Mouse (Mus musculus) heart, embryonic 16.5 days (tissue): ENCODE measurements around the gene Galk2. TPM values are rescaled to one million over a fixed set of nuclear protein-coding genes. Genes with fewer than 3 reads are reported as not detected.

ENCODE experiments used
- ATAC-seq: fragments of 200-750 bp; cut with Nextera tagmentation; replicated peaks from 2 replicates; pipeline ENCODE4 v1.8.0; 2017; ENCODE audit warnings: moderate number of reproducible peaks; ENCODE audit not compliant: insufficient read depth, low FRiP score; ENCODE audit errors: extremely low read depth
- H3K27ac ChIP-seq: fragments of 300-500 bp; sonication (generic); 2 replicates; pipeline ENCODE4 v1.5.1; 2014; ENCODE audit warnings: mild to moderate bottlenecking, low read length, control low read depth, moderate library complexity
- H3K27me3 ChIP-seq: fragments of 300-500 bp; sonication (generic); 2 replicates; pipeline ENCODE4 v1.6.1; 2014; ENCODE audit warnings: low read length, mixed read lengths; ENCODE audit not compliant: control insufficient read depth, insufficient read depth
- H3K36me3 ChIP-seq: fragments of 300-500 bp; sonication (generic); 2 replicates; pipeline ENCODE4 v1.6.1; 2014; ENCODE audit not compliant: control insufficient read depth, insufficient read depth
- H3K4me1 ChIP-seq: fragments of 300-500 bp; sonication (generic); 2 replicates; pipeline ENCODE4 v1.6.1; 2014; ENCODE audit warnings: low read length, mixed read lengths; ENCODE audit not compliant: control insufficient read depth, insufficient read depth
- H3K4me2 ChIP-seq: fragments of 300-500 bp; sonication (generic); 2 replicates; pipeline ENCODE4 v1.6.1; 2014; ENCODE audit warnings: low read depth, mild to moderate bottlenecking, control low read depth, low read length
- H3K4me3 ChIP-seq: fragments of 300-500 bp; sonication (generic); 2 replicates; pipeline ENCODE4 v1.5.1; 2014; ENCODE audit warnings: mild to moderate bottlenecking, control low read depth, low read length
- H3K9ac ChIP-seq: fragments of 300-500 bp; sonication (generic); 2 replicates; pipeline ENCODE4 v1.6.1; 2014; ENCODE audit warnings: low read length, control low read depth
- H3K9me3 ChIP-seq: fragments of 300-500 bp; sonication (generic); replicated peaks from 2 replicates; pipeline ENCODE4 v1.6.1; 2016; ENCODE audit warnings: low read length; ENCODE audit not compliant: control insufficient read depth
- WGBS: fragments of 180-500 bp; shearing (Covaris S2); extraction: QIAGEN DNeasy Blood & Tissue Kit; methylation state at CpG from one replicate; pipeline ENCODE4 v1.1.7; 2014; 5-methylcytosine and 5-hydroxymethylcytosine counted together
- polyA plus RNA-seq: library from polyadenylated mRNA; unstranded; fragments of >200 nt; fragmentation: Nextera tagmentation; extraction: Ambion mirVana; gene quantifications from 2 replicates; pipeline ENCODE4 v1.2.1, GENCODE M21; 2015

Gene Galk2
- polyA plus RNA-seq, 1 experiment from 2014 or later, result 32.4 TPM

DNA sequence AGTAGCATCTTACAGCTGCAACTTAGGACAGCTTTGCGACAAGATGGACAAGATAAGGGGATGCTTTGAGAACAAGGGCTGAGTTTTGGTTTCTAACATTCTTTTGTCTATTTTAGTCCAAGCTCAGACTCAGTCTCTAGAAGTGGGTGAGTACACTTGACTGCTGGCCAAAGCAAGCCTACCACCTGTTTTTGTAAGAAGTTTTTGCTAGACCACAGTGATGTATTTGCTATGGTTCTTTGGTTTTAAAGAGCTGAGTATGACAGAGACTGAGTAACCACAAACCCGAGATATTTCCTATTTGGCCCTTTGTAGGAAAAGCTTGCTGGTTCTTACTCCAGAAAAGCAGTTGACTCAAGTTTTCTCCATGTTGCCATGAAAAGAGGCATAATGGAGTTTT is 89.3 kb downstream of the Galk2 start:
- Histone ChIP-seq H3K4me1 (no peaks in the 10 kb centered on the region), H3K4me2 (no peak overlapping the region), H3K4me3 (no peak overlapping the region), H3K27ac (no peak overlapping the region), H3K9me3 (no peaks in the 10 kb centered on the region), H3K36me3 (peaks cover 11% of the 10 kb centered on the region), H3K9ac (no peak overlapping the region), H3K27me3 (no peaks in the 10 kb centered on the region)
- WGBS, result 77% methylated on average over 2 of the region's 2 CpGs
- ATAC-seq, result no peak

DNA sequence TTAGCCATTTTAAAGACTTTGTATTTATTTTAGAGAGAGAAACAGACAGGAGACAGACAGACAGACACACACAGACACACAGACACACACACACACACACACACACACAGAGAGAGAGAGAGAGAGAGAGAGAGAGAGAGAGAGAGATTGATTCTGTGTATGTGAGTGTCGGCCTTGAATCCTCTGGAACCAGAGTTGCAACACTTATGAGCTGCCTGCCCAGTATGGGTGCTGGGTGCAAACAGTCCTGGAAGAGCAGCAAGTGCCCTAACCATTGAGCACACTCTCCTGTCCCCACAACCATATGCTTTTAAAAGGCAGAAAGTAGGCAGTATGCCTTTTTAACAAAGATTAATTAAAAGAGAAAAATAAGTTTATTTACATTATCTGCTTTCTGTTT is 109.9 kb downstream of the Galk2 start:
- H3K4me2 ChIP-seq, result no peak overlapping the region
- H3K9me3 ChIP-seq, result no peaks in the 10 kb centered on the region
- no peak for ATAC-seq
- H3K27ac ChIP-seq, result no peak overlapping the region
- no peak overlapping the region for H3K4me3 ChIP-seq
- H3K36me3 ChIP-seq, result no peaks in the 10 kb centered on the region
- no peak overlapping the region for H3K9ac ChIP-seq
- no peaks in the 10 kb centered on the region for H3K4me1 ChIP-seq
- H3K27me3 ChIP-seq, result no peaks in the 10 kb centered on the region
- 78% methylated on average over 1 of the region's 1 CpGs for WGBS

DNA sequence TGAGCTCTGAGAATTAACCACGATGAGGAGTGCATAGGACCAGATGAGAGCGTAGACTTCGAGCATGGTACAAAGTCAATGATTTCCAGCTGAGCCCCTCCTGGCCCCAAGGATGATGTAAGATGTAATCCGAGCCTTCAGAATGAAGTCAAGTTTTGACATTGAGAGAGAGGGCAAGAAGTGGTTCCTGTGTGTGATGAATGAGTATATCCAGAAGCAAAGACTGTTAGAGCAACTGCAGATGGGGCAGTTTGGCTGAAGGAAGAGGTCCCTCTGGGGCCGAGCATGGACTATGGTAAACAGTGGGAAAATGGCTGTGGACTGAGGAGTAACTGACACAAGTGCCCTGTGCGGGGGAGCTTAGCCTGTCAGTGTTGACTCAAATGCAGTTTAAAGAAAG is 114.3 kb downstream of the Galk2 start:
- Histone ChIP-seq H3K9me3 (no peaks in the 10 kb centered on the region), H3K27ac (no peak overlapping the region), H3K4me3 (no peak overlapping the region), H3K4me2 (no peak overlapping the region), H3K27me3 (no peaks in the 10 kb centered on the region), H3K36me3 (no peaks in the 10 kb centered on the region; the same call in 1 of the 2 replicates), H3K9ac (no peak overlapping the region), H3K4me1 (no peaks in the 10 kb centered on the region)
- ATAC-seq, result no peak
- WGBS, result 54% methylated on average over 6 of the region's 6 CpGs

DNA sequence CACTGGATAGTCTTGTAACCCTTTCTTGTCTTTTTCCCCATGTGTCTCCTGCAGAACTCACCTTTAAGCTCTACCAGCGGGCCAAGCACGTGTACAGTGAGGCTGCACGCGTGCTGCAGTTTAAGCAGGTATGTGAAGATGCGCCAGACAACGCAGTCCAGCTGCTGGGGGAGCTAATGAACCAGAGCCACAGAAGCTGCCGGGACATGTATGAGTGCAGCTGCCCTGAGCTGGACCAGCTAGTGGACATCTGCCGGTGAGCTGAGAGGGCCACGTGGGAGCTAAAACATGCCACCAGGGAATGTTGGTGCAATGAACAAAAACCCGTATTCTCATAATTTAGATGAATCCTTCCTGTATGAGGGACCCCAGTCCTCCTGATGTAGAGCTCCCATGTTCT is 116.3 kb downstream of the Galk2 start:
- Histone ChIP-seq H3K27ac (no peak overlapping the region), H3K9ac (no peak overlapping the region), H3K36me3 (no peaks in the 10 kb centered on the region; the same call in 1 of the 2 replicates), H3K4me1 (no peaks in the 10 kb centered on the region), H3K4me3 (no peak overlapping the region), H3K9me3 (no peaks in the 10 kb centered on the region), H3K27me3 (no peaks in the 10 kb centered on the region), H3K4me2 (no peak overlapping the region)
- no peak for ATAC-seq
- WGBS, result 92% methylated on average over 10 of the region's 10 CpGs

DNA sequence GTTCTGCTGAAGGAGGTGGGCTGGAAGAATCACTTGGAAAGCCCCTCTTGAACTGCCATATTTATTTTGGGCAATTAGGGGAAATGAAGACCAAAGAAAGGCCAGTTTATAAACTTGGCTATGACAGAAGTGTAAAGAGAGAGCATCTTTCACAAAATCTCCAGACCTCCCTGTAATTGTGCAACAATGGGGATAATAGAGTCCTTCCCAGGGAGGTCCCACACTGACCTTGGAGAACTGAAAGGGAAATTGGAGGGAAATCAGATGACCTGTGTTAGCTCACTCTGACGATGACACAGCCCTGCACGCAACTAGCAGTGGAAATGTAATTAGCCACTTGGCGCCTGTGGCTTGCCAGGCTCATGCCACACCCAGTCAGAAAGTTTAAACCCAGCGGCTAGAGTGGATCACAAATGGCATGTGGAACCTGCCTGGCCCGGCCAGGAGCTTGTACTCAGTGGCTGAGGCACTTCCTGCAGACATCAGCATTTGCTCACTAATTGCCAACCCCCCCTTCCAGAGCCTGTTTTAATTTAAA is 117.0 kb downstream of the Galk2 start:
- ATAC-seq, result no peak
- no peaks in the 10 kb centered on the region for H3K9me3 ChIP-seq
- WGBS, result 45% methylated on average over 5 of the region's 5 CpGs

DNA sequence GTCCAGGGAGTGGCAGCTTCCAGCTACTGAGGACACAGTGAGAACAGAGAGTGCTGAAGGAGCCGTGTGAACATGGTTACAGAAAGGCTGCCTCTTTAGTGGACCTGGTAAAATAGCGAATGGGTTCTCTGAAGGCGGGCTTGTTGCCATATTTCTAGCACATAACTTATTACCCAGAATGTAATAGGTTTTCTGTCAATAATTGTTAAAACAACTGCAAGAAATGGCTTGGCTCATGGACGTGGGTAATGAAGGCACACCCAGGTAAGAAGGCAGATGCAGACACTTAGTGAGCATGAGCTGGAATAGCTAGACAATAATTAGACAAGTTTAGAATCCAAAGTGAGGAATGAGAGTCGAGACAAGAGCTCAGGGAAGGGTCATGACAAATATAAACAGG is 143.4 kb downstream of the Galk2 start:
- Histone ChIP-seq H3K9me3 (no peaks in the 10 kb centered on the region), H3K4me3 (no peak overlapping the region), H3K27ac (no peak overlapping the region), H3K9ac (no peak overlapping the region), H3K36me3 (no peaks in the 10 kb centered on the region), H3K4me2 (no peak overlapping the region), H3K27me3 (no peaks in the 10 kb centered on the region), H3K4me1 (no peaks in the 10 kb centered on the region)
- no peak for ATAC-seq
- 74% methylated on average over 5 of the region's 5 CpGs for WGBS

More for the DNA sequence above, 117.0 kb downstream of the Galk2 start:
- Histone ChIP-seq H3K27me3 (no peaks in the 10 kb centered on the region), H3K36me3 (no peaks in the 10 kb centered on the region; the same call in 1 of the 2 replicates), H3K4me2 (no peak overlapping the region), H3K4me1 (no peaks in the 10 kb centered on the region), H3K27ac (no peak overlapping the region), H3K4me3 (no peak overlapping the region), H3K9ac (no peak overlapping the region)

DNA sequence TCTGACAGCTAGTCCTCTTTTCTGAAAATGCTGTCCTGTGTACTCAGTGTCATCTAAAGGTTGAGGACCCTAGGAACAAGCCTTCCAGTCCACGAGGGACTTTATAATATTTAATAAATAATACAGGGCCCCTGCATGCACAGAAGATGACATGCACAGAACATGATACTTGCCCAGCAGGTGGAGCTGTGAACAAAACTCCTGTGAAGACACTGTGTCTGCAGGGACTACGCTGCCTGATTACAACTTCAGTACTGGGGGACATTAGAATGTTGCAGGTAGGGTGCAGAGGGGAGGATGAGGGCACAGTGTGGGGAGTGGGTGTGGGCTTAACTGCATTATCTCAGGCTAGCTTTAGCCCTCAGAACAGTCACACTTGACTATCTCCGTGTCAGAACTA is 147.2 kb downstream of the Galk2 start:
- H3K36me3 ChIP-seq, result no peaks in the 10 kb centered on the region
- no peak overlapping the region for H3K4me2 ChIP-seq
- no peaks in the 10 kb centered on the region for H3K4me1 ChIP-seq
- H3K4me3 ChIP-seq, result no peak overlapping the region
- 38% methylated on average over 3 of the region's 3 CpGs for WGBS
- H3K27ac ChIP-seq, result no peak overlapping the region
- H3K9ac ChIP-seq, result no peak overlapping the region
- H3K27me3 ChIP-seq, result no peaks in the 10 kb centered on the region
- no peaks in the 10 kb centered on the region for H3K9me3 ChIP-seq
- no peak for ATAC-seq

DNA sequence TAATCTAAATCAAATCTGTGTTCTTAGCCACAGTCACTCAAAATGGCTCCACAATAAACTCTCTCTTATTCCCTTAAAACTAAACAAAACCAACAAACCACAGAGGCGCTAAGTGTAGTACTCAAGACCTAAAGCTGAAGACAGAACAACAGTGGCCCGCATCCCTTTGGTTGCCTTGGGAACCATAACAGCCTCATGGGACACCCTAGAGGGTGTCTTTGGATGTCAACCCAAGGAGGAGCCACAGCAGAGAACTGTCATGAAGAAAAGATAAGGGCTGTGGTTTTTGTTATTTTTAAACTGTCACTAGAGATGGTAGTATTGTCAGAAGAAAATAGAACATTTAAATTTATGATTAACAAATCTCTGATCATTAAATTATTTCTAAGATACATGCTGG is 147.8 kb downstream of the Galk2 start:
- H3K4me3 ChIP-seq, result no peak overlapping the region
- H3K36me3 ChIP-seq, result no peaks in the 10 kb centered on the region
- H3K27me3 ChIP-seq, result no peaks in the 10 kb centered on the region
- ATAC-seq, result no peak
- no peaks in the 10 kb centered on the region for H3K9me3 ChIP-seq
- H3K9ac ChIP-seq, result no peak overlapping the region
- WGBS, result 77% methylated on average over 2 of the region's 2 CpGs
- H3K4me1 ChIP-seq, result no peaks in the 10 kb centered on the region
- no peak overlapping the region for H3K27ac ChIP-seq
- H3K4me2 ChIP-seq, result no peak overlapping the region

DNA sequence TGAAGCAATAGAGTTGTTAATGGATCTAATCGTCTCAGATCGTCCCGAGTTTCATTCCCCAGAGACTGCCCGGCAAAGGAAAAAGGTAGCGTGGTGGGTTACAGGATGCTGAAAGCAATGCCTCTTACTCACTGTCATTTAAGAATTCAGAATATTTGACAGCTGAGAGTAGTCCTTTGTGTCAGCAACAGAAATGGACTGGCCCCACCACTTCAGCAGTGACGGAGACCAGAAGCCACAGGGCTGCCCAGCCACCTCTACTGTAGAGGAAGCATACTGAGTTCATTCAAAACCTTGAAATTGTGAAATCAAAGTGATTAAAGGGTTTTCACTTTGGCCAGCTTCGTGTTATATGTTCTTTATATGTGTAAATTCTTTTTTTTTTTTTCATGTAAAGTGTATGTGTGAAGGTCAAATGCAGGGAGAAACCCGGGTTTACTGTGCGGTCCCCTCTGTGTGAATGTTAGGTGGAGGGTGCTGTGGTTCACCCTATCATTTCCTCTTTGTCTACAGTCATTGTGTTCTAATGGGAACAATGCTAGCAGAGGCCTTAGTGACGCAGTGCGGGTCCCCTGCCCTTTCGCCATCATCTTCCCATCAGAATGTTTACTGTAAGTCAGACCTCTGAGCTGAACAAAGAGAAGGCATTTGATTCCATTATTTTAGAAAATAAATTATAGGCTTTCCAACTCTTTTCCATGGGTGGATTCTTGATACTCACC is 156.2 kb downstream of the Galk2 start:
- ATAC-seq, result peak; percentile 67; the same call in 1 of the 2 replicates
- H3K27ac ChIP-seq, result no peak overlapping the region
- WGBS, result 37% methylated on average over 12 of the region's 12 CpGs
- H3K4me3 ChIP-seq, result no peak overlapping the region
- H3K9me3 ChIP-seq, result no peaks in the 10 kb centered on the region
- no peaks in the 10 kb centered on the region; the same call in 1 of the 2 replicates for H3K4me1 ChIP-seq
- no peaks in the 10 kb centered on the region for H3K36me3 ChIP-seq
- peak overlapping the region; percentile 34; the same call in 1 of the 2 replicates for H3K4me2 ChIP-seq
- no peaks in the 10 kb centered on the region for H3K27me3 ChIP-seq
- no peak overlapping the region for H3K9ac ChIP-seq
